Mouse (Mus musculus) thymus, adult 18-20 months (tissue): ENCODE data around the gene Park7.
A peak's percentile ranks its signal among the peaks of the same experiment; 100 is the strongest.

ENCODE experiments used
- DNase-seq, 2 experiments: peaks; one replicate each; pipeline ENCODE4 v3.0.0; 2022; ENCODE audit warnings: mixed read lengths in 2 of 2

Gene Park7

DNA sequence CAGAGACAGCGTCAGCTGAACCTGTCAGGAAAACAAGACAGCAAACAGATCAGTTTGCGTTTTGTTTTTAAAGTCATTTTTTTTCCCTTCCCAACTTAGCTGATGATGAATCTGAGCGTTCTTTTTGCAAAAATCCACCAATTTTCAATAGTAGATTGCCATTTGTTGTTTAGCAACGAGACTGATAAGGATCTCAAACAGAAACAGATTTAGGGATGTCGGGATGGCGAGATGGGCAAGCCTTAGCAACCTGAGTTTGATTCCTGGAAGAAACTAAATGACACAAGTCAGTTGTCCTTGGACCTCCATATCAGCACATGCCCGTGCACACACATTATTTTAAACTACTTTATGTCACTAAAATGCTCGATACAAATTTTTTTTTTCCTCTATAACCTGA, 41.6 kb downstream of the Park7 start:
- no peak for DNase-seq

GRCm38 (mm10) chr4:150872139-150872651, 42.0 kb downstream of the Park7 start:
- DNase-seq: no peak

DNA sequence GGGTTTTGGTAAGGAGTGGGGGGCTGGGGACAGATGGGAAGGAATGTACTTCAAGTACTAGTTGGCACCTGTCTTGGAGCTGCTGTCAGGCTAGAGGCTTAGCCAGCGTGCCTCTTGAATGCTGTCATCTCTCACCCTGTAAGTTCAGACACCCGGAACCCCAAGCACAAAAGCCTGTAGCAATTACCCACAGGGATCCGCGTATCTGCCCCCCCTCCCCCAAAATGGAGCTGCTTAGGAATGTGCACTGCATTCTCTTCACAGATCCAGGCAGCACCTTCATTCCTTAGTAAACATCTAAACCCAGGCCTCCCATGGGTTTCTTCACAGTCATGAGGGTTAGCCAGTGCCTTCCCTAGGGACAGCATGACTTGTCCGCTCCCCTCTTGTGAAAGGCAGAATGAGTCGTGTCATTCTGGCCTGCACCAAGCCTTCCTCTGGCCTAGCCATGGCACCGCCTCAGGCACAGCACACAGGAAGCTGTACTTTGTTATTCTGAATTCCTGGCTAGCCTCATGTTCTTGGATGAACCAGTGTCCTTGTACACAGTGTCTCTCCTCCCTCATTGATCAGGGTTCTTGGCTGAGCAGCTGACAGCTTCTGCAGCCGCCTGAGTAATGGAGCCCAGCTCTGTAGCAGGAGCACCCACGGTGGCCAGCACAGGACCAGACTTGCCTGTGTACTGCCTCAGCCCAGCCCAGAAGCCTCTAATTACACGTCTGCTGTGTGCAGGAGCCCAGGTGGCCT, 42.7 kb downstream of the Park7 start:
- DNase-seq: no peak

- DNase-seq: no peak
These were observed 43.3 kb downstream of the Park7 start for GRCm38 (mm10) chr4:150870963-150871391.

GRCm38 (mm10) chr4:150869276-150870197, 44.7 kb downstream of the Park7 start:
- DNase-seq: no peak

DNA sequence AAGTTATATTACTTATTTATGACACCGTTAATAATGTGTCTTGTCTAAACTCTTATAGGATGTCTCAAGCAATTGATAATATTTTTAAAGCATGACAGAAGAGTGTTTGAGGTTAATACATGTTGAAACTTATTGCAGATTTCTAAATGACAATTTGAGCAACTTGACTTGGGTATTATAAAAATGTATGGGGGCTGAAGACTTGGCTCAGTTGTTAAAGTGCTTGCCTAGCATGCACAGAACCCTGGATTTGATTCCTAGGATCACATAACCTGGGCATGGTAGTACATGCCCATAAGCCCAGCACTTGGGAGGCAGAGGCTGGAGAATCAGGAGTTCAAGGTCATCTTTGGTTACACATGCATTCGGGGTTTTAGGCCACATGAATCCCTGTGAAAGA, 45.4 kb downstream of the Park7 start:
- DNase-seq: no peak

DNA sequence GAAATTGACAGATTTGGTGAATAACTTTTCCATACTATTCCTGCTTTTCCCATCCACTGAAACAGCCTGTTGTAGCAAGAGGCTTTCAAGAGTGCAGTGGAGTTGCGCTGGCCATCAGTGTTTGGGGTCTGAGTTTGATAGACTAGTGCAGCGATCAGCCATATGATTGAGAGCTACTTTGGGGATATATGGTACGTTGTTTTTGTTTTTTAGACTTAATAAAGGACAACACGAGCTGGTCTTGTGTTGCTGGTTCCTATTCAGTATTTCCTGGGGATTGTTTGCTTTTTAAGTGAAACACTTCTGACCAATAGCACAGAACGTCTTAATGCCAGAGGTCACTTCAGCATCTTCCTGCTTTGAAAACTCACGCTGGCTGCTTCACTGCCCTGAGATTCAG, 46.1 kb downstream of the Park7 start:
- DNase-seq: no peak

DNA sequence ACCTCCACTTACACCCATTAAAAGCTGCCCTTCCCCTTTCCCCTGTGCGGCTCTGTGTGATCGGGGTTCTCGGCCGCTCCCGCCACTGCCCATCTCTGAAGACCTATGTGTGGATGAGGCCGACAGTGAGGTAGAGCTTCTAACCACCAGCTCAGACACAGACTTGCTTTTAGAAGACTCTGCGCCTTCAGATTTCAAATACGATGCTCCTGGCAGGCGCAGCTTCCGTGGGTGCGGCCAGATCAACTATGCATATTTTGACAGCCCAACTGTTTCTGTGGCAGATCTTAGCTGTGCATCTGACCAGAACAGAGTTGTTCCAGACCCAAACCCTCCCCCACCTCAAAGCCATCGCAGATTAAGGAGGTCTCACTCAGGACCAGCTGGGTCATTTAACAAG, 47.7 kb downstream of the Park7 start:
- DNase-seq: no peak

DNA sequence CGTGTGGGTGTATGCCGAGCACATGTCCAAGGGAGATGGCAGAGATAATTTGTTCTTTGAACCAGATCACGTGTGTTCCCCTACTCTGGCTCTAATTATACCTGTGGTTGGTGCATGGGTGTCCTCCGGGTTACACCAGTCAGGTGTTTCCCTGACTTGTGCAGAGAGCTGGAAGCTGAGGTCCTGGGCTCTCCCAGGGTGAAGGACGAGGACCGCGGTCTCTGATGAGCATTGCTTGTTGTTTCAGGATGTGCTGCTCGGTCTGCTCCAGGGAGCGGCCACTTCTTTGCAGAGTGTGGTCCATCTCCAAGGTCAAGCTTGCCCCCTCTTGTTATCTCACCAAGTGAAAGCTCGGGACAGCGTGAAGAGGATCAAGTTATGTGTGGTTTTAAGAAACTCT, 48.2 kb downstream of the Park7 start:
- no peak for DNase-seq

GRCm38 (mm10) chr4:150865371-150865770, 48.9 kb downstream of the Park7 start:
- DNase-seq: no peak

DNA sequence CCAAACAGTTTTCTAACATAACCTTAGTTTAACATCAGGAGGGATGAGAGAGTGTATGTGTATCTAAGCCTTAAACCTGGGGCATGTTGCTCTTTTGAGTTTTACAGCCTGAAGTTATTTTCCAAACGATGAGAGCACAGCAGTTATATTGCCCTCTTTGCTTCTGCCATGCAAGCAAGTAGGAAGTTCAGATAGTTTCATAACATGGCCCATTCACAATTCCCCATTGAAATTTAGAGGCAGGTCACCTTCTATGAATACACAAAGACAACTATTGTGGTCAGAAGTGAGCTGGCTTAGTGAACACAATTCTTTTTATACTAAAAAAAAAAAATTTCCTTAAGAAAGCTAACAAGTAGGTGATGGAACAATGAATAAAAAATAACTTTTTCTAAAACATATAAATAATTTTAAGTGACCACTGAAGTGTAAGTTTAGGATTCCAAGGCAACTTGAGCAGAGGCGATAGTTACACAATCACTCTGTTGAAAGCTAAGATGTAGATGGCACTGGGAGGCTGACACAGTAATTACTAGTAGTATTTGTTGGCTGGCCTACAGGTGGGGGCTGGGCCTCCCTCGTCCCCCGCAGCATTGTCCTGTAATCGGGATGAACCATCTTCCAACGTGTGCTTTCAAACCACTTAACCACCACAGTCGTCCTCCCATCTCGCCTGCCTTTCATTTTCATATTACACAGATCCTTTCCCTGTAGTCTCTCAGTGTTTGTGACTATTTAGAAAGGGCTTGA, 51.4 kb downstream of the Park7 start:
- DNase-seq: no peak

GRCm38 (mm10) chr4:150861161-150861560, 53.1 kb downstream of the Park7 start:
- DNase-seq: no peak

GRCm38 (mm10) chr4:150860526-150860925, 53.7 kb downstream of the Park7 start:
- DNase-seq: no peak

DNA sequence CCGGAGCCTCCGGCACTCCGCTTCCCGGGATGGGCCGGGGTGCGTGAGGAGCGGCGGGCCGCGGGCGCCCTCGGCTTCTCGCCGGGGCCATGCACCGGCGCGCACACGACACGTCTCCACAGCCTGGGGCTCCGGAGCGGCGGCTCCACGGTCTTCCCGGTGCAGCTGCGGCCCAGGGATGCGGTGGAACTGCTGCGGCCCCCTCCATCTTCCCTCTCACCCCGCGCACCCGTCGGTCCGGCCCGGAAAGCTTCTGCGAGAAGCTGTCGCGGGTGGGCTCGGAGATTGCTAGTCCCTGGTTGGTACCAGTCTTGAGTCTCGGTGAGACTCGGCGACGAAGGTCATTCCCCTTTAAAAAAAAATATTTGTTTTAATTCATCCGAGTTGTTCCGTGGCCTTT, 58.9 kb downstream of the Park7 start:
- DNase-seq: peak; percentile 20 to 27

DNA sequence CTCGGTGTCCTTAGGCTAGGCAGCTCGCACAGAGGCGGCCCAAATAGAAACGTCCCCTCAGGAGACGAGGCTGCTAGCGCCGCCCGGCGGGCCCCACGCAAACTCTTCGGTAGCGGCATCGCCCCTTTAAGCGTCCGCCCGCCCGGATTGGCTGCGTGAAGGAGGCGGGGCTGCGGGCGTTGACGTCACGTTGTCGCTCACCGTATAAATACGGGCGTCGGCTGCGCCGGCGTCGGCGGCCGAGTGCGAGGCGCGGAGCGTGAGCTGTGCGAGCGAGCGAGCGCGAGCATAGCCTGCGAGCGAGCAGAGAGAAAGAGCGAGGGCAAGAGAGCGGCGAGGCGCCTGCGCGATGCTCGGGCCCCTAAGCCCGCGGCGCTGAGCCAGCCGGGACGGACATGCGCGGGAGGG, 59.4 kb downstream of the Park7 start:
- DNase-seq: peak; percentile 89 to 91

- DNase-seq: no peak
These were observed 60.4 kb downstream of the Park7 start, which contains the start of gene Errfi1 for GRCm38 (mm10) chr4:150853680-150854461. Gene Errfi1 (plus strand): TSS chr4:150853919.

DNA sequence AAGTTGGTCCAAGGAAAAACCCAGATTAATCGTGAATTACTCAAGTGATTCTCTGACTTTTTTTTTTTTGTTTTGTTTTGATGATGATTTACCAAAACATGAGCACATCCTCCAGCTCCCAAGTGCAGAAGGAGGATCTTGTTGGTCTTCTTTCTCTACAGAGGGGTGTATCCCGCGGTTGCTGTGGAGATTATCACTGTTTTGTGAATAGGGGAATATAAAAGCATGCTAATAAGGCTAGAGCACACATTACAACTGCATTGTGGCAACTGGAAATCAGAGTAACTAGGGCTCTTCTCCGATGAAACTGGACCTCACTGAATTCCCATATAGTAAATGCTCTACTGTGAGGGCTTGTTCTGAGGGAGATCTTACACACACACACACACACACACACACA, 61.8 kb downstream of the Park7 start:
- DNase-seq: no peak

DNA sequence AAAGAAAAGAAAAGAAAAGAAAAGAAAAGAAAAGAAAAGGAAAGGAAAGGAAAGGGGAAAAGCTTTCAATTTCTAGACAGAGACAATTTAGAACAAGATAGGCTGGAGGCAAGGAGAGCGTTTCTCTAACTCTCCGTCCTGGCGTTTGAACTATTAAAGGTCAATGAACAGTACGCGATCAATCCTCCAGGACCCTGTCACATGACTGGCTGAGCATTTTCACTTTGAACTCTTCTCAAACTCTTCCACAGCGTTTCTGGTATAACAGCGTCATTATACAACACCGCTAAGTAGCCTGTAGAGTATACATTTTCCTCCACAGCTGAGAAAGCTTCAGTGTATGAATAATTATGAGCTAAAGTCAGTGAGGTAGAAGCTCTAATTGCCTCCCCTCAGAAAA, 62.2 kb downstream of the Park7 start:
- DNase-seq: no peak

- no peak for DNase-seq
These were observed 63.3 kb downstream of the Park7 start for GRCm38 (mm10) chr4:150850893-150851292.

GRCm38 (mm10) chr4:150849964-150850363, 64.3 kb downstream of the Park7 start:
- DNase-seq: no peak
